Mouse (Mus musculus) left cerebral cortex, postnatal 25 days (tissue): ENCODE results near the gene Pabpn1. TPM values are rescaled to one million over a fixed set of nuclear protein-coding genes. Genes with fewer than 3 reads are reported as not detected.

Experiments
- DNase-seq, 2 experiments: peaks; one replicate each; pipeline ENCODE4 v3.0.0; 2022; ENCODE audit warnings: low spot score in 2 of 2, mixed read lengths in 1 of 2
- intact Hi-C: fragments of 180-260 bp; cut with DNase I; formaldehyde crosslinking; loops from one replicate; pipeline ENCODE4 v1.15.1; 2025
- total RNA-seq, 2 experiments: library from RNA; stranded (reverse); gene quantifications; 2 replicates each; pipeline ENCODE4 v1.2.3; 2021

Pabpn1 gene
- 100 to 1,000 TPM; 204 to 231 TPM for total RNA-seq

- no peak for DNase-seq
- intact Hi-C loops = loop anchor here (5.0 kb wide), 1 partner anchor 200 kb away; the partner anchor contains the start of genes Thtpa and Zfhx2
Observed at GRCm38 (mm10) chr14:54892200-54892599, at the start of gene Pabpn1. Pabpn1 (plus strand) TSS chr14:54892500.

- intact Hi-C loops = loop anchor here (2.0 kb wide), 1 partner anchor 171 kb away; the partner anchor contains the start of gene Ngdn
Observed at GRCm38 (mm10) chr14:54843461-54843860, 48.8 kb upstream of the Pabpn1 start.

GRCm38 (mm10) chr14:54855726-54856125 lies 36.6 kb upstream of the Pabpn1 start:
- no peak for DNase-seq
- intact Hi-C loops = no loop called here

More at GRCm38 (mm10) chr14:54843461-54843860, 48.8 kb upstream of the Pabpn1 start:
- peak; percentile 5 to 16 for DNase-seq

- intact Hi-C loops = no loop called here
- DNase-seq = no peak
Observed at GRCm38 (mm10) chr14:54856703-54857102, 35.6 kb upstream of the Pabpn1 start.

GRCm38 (mm10) chr14:54857891-54858290 lies 34.4 kb upstream of the Pabpn1 start:
- intact Hi-C loops = no loop called here

GRCm38 (mm10) chr14:54860511-54860910 lies 31.8 kb upstream of the Pabpn1 start:
- DNase-seq = peak; percentile 60 to 72

More at GRCm38 (mm10) chr14:54857891-54858290, 34.4 kb upstream of the Pabpn1 start:
- DNase-seq = no peak

GRCm38 (mm10) chr14:54863501-54864312 lies 28.6 kb upstream of the Pabpn1 start:
- DNase-seq = peak; percentile 94 to 96
- intact Hi-C loops = loop anchor here (1.0 to 5.0 kb wide), 2 partner anchors 13 to 151 kb away; partner anchors contain the start of gene Cebpe

More at GRCm38 (mm10) chr14:54860511-54860910, 31.8 kb upstream of the Pabpn1 start:
- intact Hi-C loops = loop anchor here (5.0 kb wide), 1 partner anchor 148 kb away; the partner anchor contains the start of gene Cebpe

- intact Hi-C loops = loop anchor here (1.0 to 5.0 kb wide), 2 partner anchors 12 to 152 kb away; partner anchors contain the start of gene Cebpe
- DNase-seq = no peak
Observed at GRCm38 (mm10) chr14:54864313-54865036, 27.8 kb upstream of the Pabpn1 start.

GRCm38 (mm10) chr14:54865626-54866025 lies 26.7 kb upstream of the Pabpn1 start:
- intact Hi-C loops = no loop called here
- DNase-seq = no peak

- DNase-seq = no peak
- intact Hi-C loops = no loop called here
Observed at GRCm38 (mm10) chr14:54866268-54866667, 26.0 kb upstream of the Pabpn1 start.

- intact Hi-C loops = no loop called here
Observed at GRCm38 (mm10) chr14:54866936-54867335, 25.4 kb upstream of the Pabpn1 start.

GRCm38 (mm10) chr14:54868026-54868425 lies 24.3 kb upstream of the Pabpn1 start:
- intact Hi-C loops = no loop called here
- no peak for DNase-seq

More at GRCm38 (mm10) chr14:54866936-54867335, 25.4 kb upstream of the Pabpn1 start:
- DNase-seq = no peak

- intact Hi-C loops = no loop called here
- no peak for DNase-seq
Observed at GRCm38 (mm10) chr14:54870861-54871260, 21.4 kb upstream of the Pabpn1 start, which contains the start of gene Homez. Homez (minus strand) TSS chr14:54870961.

- intact Hi-C loops = no loop called here
- no peak for DNase-seq
Observed at GRCm38 (mm10) chr14:54874165-54874564, 18.1 kb upstream of the Pabpn1 start.

GRCm38 (mm10) chr14:54875844-54876538 lies 16.3 kb upstream of the Pabpn1 start:
- intact Hi-C loops = loop anchor here (1.0 kb wide), 1 partner anchor 12 kb away; no protein-coding TSS in a partner anchor
- DNase-seq = peak in 1 of 2 experiments; percentile 74

- intact Hi-C loops = loop anchor here (1.0 kb wide), 1 partner anchor 12 kb away; no protein-coding TSS in a partner anchor
- peak; percentile 94 to 95 for DNase-seq
Observed at GRCm38 (mm10) chr14:54876539-54877047, 15.7 kb upstream of the Pabpn1 start.

- intact Hi-C loops = no loop called here
- peak; percentile 64 to 73 for DNase-seq
Observed at GRCm38 (mm10) chr14:54877048-54877715, 15.1 kb upstream of the Pabpn1 start, which contains the start of gene Ppp1r3e. Ppp1r3e (minus strand) TSS chr14:54877550.
